Mouse (Mus musculus): ENCODE measurements around the gene Hk3.

Gene Hk3

GRCm38 (mm10) chr13:55002090-55002489 is 19.1 kb downstream of the Hk3 start:
- no peak for DNase-seq (ENCODE audit: low spot score in 2 of 2)

GRCm38 (mm10) chr13:55000433-55000832 is 20.8 kb downstream of the Hk3 start:
- no peak for DNase-seq (ENCODE audit: low spot score in 2 of 2)

GRCm38 (mm10) chr13:54997568-54997967 is 23.6 kb downstream of the Hk3 start:
- no peak for DNase-seq (ENCODE audit: low spot score in 2 of 2)

GRCm38 (mm10) chr13:54995161-54995560 is 26.0 kb downstream of the Hk3 start:
- DNase-seq (ENCODE audit: low spot score in 2 of 2), result no peak

- DNase-seq (ENCODE audit: low spot score in 2 of 2), result no peak
Measured at GRCm38 (mm10) chr13:54994576-54994975, 26.6 kb downstream of the Hk3 start.

GRCm38 (mm10) chr13:54992215-54992614 is 29.0 kb downstream of the Hk3 start:
- no peak for DNase-seq (ENCODE audit: low spot score in 2 of 2)

- no peak for DNase-seq (ENCODE audit: low spot score in 2 of 2)
Measured at GRCm38 (mm10) chr13:54988181-54988760, 32.9 kb downstream of the Hk3 start.

GRCm38 (mm10) chr13:54987405-54987804 is 33.8 kb downstream of the Hk3 start:
- DNase-seq (ENCODE audit: low spot score in 2 of 2), result no peak

GRCm38 (mm10) chr13:54983614-54984013 is 37.6 kb downstream of the Hk3 start:
- no peak for DNase-seq (ENCODE audit: low spot score in 2 of 2)

- no peak for DNase-seq (ENCODE audit: low spot score in 2 of 2)
Measured at GRCm38 (mm10) chr13:54983001-54983400, 38.2 kb downstream of the Hk3 start.

- DNase-seq (ENCODE audit: low spot score in 2 of 2), result no peak
Measured at GRCm38 (mm10) chr13:54980957-54981356, 40.2 kb downstream of the Hk3 start.

- no peak for DNase-seq (ENCODE audit: low spot score in 2 of 2)
Measured at GRCm38 (mm10) chr13:54978804-54979203, 42.4 kb downstream of the Hk3 start.

- no peak for DNase-seq (ENCODE audit: low spot score in 2 of 2)
Measured at GRCm38 (mm10) chr13:54975546-54975945, 45.6 kb downstream of the Hk3 start.

GRCm38 (mm10) chr13:54970521-54971247 is 50.5 kb downstream of the Hk3 start:
- DNase-seq (ENCODE audit: low spot score in 2 of 2), result no peak

GRCm38 (mm10) chr13:54969513-54969912 is 51.7 kb downstream of the Hk3 start:
- no peak for DNase-seq (ENCODE audit: low spot score in 2 of 2)

GRCm38 (mm10) chr13:54968636-54969035 is 52.5 kb downstream of the Hk3 start:
- no peak for DNase-seq (ENCODE audit: low spot score in 2 of 2)

- DNase-seq (ENCODE audit: low spot score in 2 of 2), result no peak
Measured at GRCm38 (mm10) chr13:54967501-54967900, 53.7 kb downstream of the Hk3 start.

- no peak for DNase-seq (ENCODE audit: low spot score in 2 of 2)
Measured at GRCm38 (mm10) chr13:54965256-54965655, 55.9 kb downstream of the Hk3 start.

GRCm38 (mm10) chr13:54960491-54960890 is 60.7 kb downstream of the Hk3 start:
- no peak for DNase-seq (ENCODE audit: low spot score in 2 of 2)

- no peak for DNase-seq (ENCODE audit: low spot score in 2 of 2)
Measured at GRCm38 (mm10) chr13:54959842-54960241, 61.3 kb downstream of the Hk3 start.

- no peak for DNase-seq (ENCODE audit: low spot score in 2 of 2)
Measured at GRCm38 (mm10) chr13:54959059-54959701, 62.0 kb downstream of the Hk3 start.

GRCm38 (mm10) chr13:54957281-54957680 is 63.9 kb downstream of the Hk3 start:
- DNase-seq (ENCODE audit: low spot score in 2 of 2), result no peak

Measured in frontal cortex, postnatal 10 days (tissue).